In the genomic region with DNA sequence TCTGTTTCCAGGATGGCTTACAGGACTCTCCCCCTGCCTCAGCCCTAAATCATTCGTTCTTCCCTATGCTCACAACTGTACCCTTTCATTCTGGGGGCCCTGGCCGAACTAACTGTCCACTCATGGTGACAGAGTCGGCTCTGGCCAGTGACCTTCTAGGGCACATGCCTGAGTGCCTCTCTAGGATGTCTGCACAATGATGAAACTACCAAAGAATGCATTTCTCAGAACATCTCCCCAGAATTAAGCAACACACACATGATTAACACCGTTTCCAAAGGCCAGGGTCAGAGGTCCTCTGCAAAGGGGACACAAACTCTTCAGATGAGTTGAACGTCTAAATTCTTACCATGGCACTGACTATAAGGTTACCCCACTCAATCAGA, we compare ENCODE assay signal across 35 mouse cellular contexts. TPM values are rescaled to one million over a fixed set of nuclear protein-coding genes. Genes with fewer than 3 reads are reported as not detected.
DNase-seq lines count a peak whose midpoint lies in the region; ATAC-seq and TF ChIP-seq lines count a peak whose summit lies in the region.
"Had no signal": no experiment of that assay in that cellular context is flagged by ENCODE, and none has a peak within 500 bp of the region (broad histone marks: within the 10 kb centered on the region; RNA-seq: fewer than 3 reads in every experiment).

No protein-coding gene starts in this region.

- H3K27me3 ChIP-seq in liver, embryonic 11.5 days (replicated peaks; ENCODE audit: control insufficient read depth, insufficient read depth, low read length) = no peaks in the 10 kb centered on the region
- no peaks in the 10 kb centered on the region for H3K27me3 ChIP-seq in liver, embryonic 12.5 days (replicated peaks)
- no peaks in the 10 kb centered on the region for H3K27me3 ChIP-seq in liver, postnatal 0 days (ENCODE audit: insufficient read depth, low read length)
- H3K27me3 ChIP-seq: embryonic facial prominence, embryonic 12.5 days; forebrain, embryonic 15.5 days; heart, embryonic 13.5 days; hindbrain, embryonic 15.5 days; intestine, embryonic 15.5 days; megakaryocyte, embryonic 14.5 days; midbrain, embryonic 12.5 days; neural tube, embryonic 12.5 days had no signal

- TF ChIP-seq EP300 in liver, postnatal 0 days (IDR thresholded peaks at IDR 0.05; ENCODE audit: low read depth) = no peak

- TF ChIP-seq CTCF in liver, postnatal 0 days (IDR thresholded peaks at IDR 0.05; ENCODE audit: low read depth) = no peak

- WGBS in liver, embryonic 11.5 days = 74% methylated on average over 5 of the region's 5 CpGs
- WGBS in liver, embryonic 12.5 days (ENCODE audit: insufficient replicate concordance) = 71% methylated on average over 5 of the region's 5 CpGs
- 72% methylated on average over 5 of the region's 5 CpGs for WGBS in liver, postnatal 0 days (ENCODE audit: insufficient replicate concordance)

- H3K4me3 ChIP-seq in liver, embryonic 11.5 days (ENCODE audit: low read depth, low read length) = no peak overlapping the region
- H3K4me3 ChIP-seq in liver, embryonic 12.5 days = no peak overlapping the region
- no peak overlapping the region for H3K4me3 ChIP-seq in liver, postnatal 0 days (ENCODE audit: low read depth, low read length)
- H3K4me3 ChIP-seq: embryonic facial prominence, embryonic 12.5 days; forebrain, embryonic 10.5 days; forebrain, embryonic 15.5 days; heart, adult 2 months; heart, embryonic 13.5 days; hindbrain, embryonic 15.5 days; intestine, embryonic 15.5 days; megakaryocyte, embryonic 14.5 days; midbrain, embryonic 12.5 days; myocyte; neural tube, embryonic 12.5 days had no signal

- H3K36me3 ChIP-seq in liver, embryonic 11.5 days (ENCODE audit: control insufficient read depth, insufficient read depth, low read length) = no peaks in the 10 kb centered on the region
- no peaks in the 10 kb centered on the region for H3K36me3 ChIP-seq in liver, embryonic 12.5 days
- 0 out of 2 replicates have a peak, but pooled peaks cover 5% of the 10 kb centered on the region for H3K36me3 ChIP-seq in liver, postnatal 0 days (replicated peaks; ENCODE audit: insufficient read depth, low read length)
- H3K36me3 ChIP-seq: embryonic facial prominence, embryonic 12.5 days; G1E; intestine, embryonic 15.5 days; midbrain, embryonic 12.5 days; neural tube, embryonic 12.5 days had no signal

- peak; percentile 69 for DNase-seq in adrenal gland, adult 2 months
- no peak for DNase-seq in adrenal gland, adult 8-10 months
- no peak for DNase-seq in liver, embryonic 11.5 days (ENCODE audit: low spot score)
- no peak for DNase-seq in liver
- no peak for DNase-seq in liver, postnatal 0 days
- DNase-seq in lung, postnatal 10 days = no peak
- no peak for DNase-seq in thymus, postnatal 36 days
- DNase-seq: cerebellum, adult 11 months; cerebellum, adult 9-10 months; embryo, embryonic 11 days; gastrocnemius, postnatal 25 days; heart, adult 2 months; heart, postnatal 10 days; kidney, adult 2 months; kidney, postnatal 4 days; layer of hippocampus, postnatal 36 days; lung, postnatal 4 days; right cerebral cortex, postnatal 4 days had no signal

- no peaks in the 10 kb centered on the region for H3K9me3 ChIP-seq in liver, embryonic 11.5 days (ENCODE audit: control insufficient read depth, low read length)
- H3K9me3 ChIP-seq in liver, embryonic 12.5 days (replicated peaks) = no peaks in the 10 kb centered on the region
- no peaks in the 10 kb centered on the region for H3K9me3 ChIP-seq in liver, postnatal 0 days (ENCODE audit: low read length)
- H3K9me3 ChIP-seq: embryonic facial prominence, embryonic 12.5 days; forebrain, embryonic 10.5 days; forebrain, embryonic 15.5 days; G1E; heart, embryonic 13.5 days; hindbrain, embryonic 15.5 days; intestine, embryonic 15.5 days; megakaryocyte, embryonic 14.5 days; midbrain, embryonic 12.5 days; neural tube, embryonic 12.5 days had no signal

- no peak overlapping the region for H3K9ac ChIP-seq in liver, embryonic 11.5 days (ENCODE audit: low read depth, low read length)
- no peak overlapping the region; the same call in 1 of the 2 replicates for H3K9ac ChIP-seq in liver, embryonic 12.5 days
- no peak overlapping the region; the same call in 1 of the 2 replicates for H3K9ac ChIP-seq in liver, postnatal 0 days (replicated peaks)
- H3K9ac ChIP-seq: embryonic facial prominence, embryonic 12.5 days; forebrain, embryonic 15.5 days; heart, embryonic 13.5 days; hindbrain, embryonic 15.5 days; intestine, embryonic 15.5 days; midbrain, embryonic 12.5 days; neural tube, embryonic 12.5 days had no signal

- H3K4me1 ChIP-seq in liver, embryonic 11.5 days (replicated peaks; ENCODE audit: control insufficient read depth, insufficient read depth, low read length) = peaks cover 8% of the 10 kb centered on the region
- H3K4me1 ChIP-seq in liver, embryonic 12.5 days = peaks cover 22% of the 10 kb centered on the region
- H3K4me1 ChIP-seq in liver, postnatal 0 days (ENCODE audit: insufficient read depth) = peaks cover 9% of the 10 kb centered on the region
- H3K4me1 ChIP-seq: embryonic facial prominence, embryonic 12.5 days; forebrain, embryonic 10.5 days; forebrain, embryonic 15.5 days; hindbrain, embryonic 15.5 days; intestine, embryonic 15.5 days; megakaryocyte, embryonic 14.5 days; midbrain, embryonic 12.5 days; neural tube, embryonic 12.5 days had no signal

- peak overlapping the region; percentile 73 for H3K27ac ChIP-seq in liver, embryonic 11.5 days (ENCODE audit: low read depth, low read length)
- peak overlapping the region; percentile 90 for H3K27ac ChIP-seq in liver, embryonic 12.5 days
- peak overlapping the region; percentile 67 for H3K27ac ChIP-seq in liver, postnatal 0 days (ENCODE audit: low read depth)
- H3K27ac ChIP-seq: embryonic facial prominence, embryonic 12.5 days; forebrain, embryonic 10.5 days; forebrain, embryonic 15.5 days; heart, adult 2 months; heart, embryonic 13.5 days; hindbrain, embryonic 15.5 days; intestine, embryonic 15.5 days; midbrain, embryonic 12.5 days; neural tube, embryonic 12.5 days; stomach, postnatal 0 days had no signal

- no peak for ATAC-seq in liver, embryonic 11.5 days (replicated peaks; ENCODE audit: low FRiP score)
- ATAC-seq in liver, embryonic 12.5 days = 0 out of 2 replicates have a peak, but pooled peaks have one; percentile 1
- ATAC-seq in liver, postnatal 0 days = no peak; the same call in 1 of the 2 replicates
- ATAC-seq: forebrain, embryonic 15.5 days had no signal

- peak overlapping the region; percentile 18; the same call in 1 of the 2 replicates for H3K4me2 ChIP-seq in liver, embryonic 11.5 days
- peak overlapping the region; percentile 57 for H3K4me2 ChIP-seq in liver, embryonic 12.5 days
- H3K4me2 ChIP-seq in liver, postnatal 0 days (ENCODE audit: low read depth, low read length) = peak overlapping the region; percentile 13; the same call in 1 of the 2 replicates
- H3K4me2 ChIP-seq: embryonic facial prominence, embryonic 12.5 days; forebrain, embryonic 15.5 days; heart, embryonic 13.5 days; hindbrain, embryonic 15.5 days; intestine, embryonic 15.5 days; midbrain, embryonic 12.5 days; neural tube, embryonic 12.5 days had no signal

RNA-seq across cellular contexts. Expression of gene Nek5, which starts 9.9 kb away (rescaled TPM):
- 10 to 100 TPM in 1 of 2 experiments, 1 to 10 TPM in 1; 3.1 to 11.1 TPM for total RNA-seq in adrenal gland, adult 2 months (2021)
- polyA plus RNA-seq in adrenal gland, adult 2 months (2012; rRNA removed) = 0.95 and 1.7 TPM in 2 replicates
- total RNA-seq in adrenal gland, adult 8-10 months (2022) = 10 to 100 TPM in 2 of 4 experiments, 1 to 10 TPM in 2; 4.6 to 29.9 (median 14.7) TPM
- polyA plus RNA-seq in liver, embryonic 11.5 days (2014; fragmentation: Nextera tagmentation; extraction: Ambion mirVana) = not detected in 2 replicates
- not detected in 2 replicates for polyA plus RNA-seq in liver, embryonic 12.5 days (2016; fragmentation: Nextera tagmentation; extraction: Ambion mirVana)
- polyA plus RNA-seq in liver, postnatal 0 days (2015; fragmentation: Nextera tagmentation; extraction: Ambion mirVana) = 0.12 and 0.26 TPM in 2 replicates
- total RNA-seq: heart, adult 2 months; heart, postnatal 10 days; hematopoietic stem cell, adult 5-6 weeks had no signal
- polyA plus RNA-seq: forebrain, embryonic 10.5 days; G1E; limb, embryonic 11.5 days; myocyte; neural tube, embryonic 12.5 days; spleen, adult 2 months; thymus, postnatal 0 days had no signal

RNA-seq across cellular contexts. Expression of gene Nek3, which starts 31.5 kb away (rescaled TPM):
- total RNA-seq in adrenal gland, adult 2 months (2021) = 1 to 10 TPM; 5.3 to 5.6 TPM
- polyA plus RNA-seq in adrenal gland, adult 2 months (2012; rRNA removed) = 0.65 and 0.66 TPM in 2 replicates
- 10 to 100 TPM in 2 of 4 experiments, 1 to 10 TPM in 2; 5.2 to 16.0 (median 9.4) TPM for total RNA-seq in adrenal gland, adult 8-10 months (2022)
- 3.4 and 3.9 TPM in 2 replicates for polyA plus RNA-seq in liver, embryonic 11.5 days (2014; fragmentation: Nextera tagmentation; extraction: Ambion mirVana)
- 1.9 and 2.3 TPM in 2 replicates for polyA plus RNA-seq in liver, embryonic 12.5 days (2016; fragmentation: Nextera tagmentation; extraction: Ambion mirVana)
- polyA plus RNA-seq in liver, postnatal 0 days (2015; fragmentation: Nextera tagmentation; extraction: Ambion mirVana) = 0.96 and 1.2 TPM in 2 replicates

RNA-seq across cellular contexts. Expression of gene Ckap2, which starts 50.9 kb away (rescaled TPM):
- 1 to 10 TPM; 1.9 to 3.1 TPM for total RNA-seq in adrenal gland, adult 2 months (2021)
- polyA plus RNA-seq in adrenal gland, adult 2 months (2012; rRNA removed) = 0.58 and 0.78 TPM in 2 replicates
- total RNA-seq in adrenal gland, adult 8-10 months (2022) = 1 to 10 TPM; 1.4 to 5.5 (median 3.2) TPM
- polyA plus RNA-seq in liver, embryonic 11.5 days (2014; fragmentation: Nextera tagmentation; extraction: Ambion mirVana) = 42.8 and 48.4 TPM in 2 replicates
- 27.3 and 28.4 TPM in 2 replicates for polyA plus RNA-seq in liver, embryonic 12.5 days (2016; fragmentation: Nextera tagmentation; extraction: Ambion mirVana)
- 9.4 and 10.0 TPM in 2 replicates for polyA plus RNA-seq in liver, postnatal 0 days (2015; fragmentation: Nextera tagmentation; extraction: Ambion mirVana)

RNA-seq across cellular contexts. Expression of gene Vps36, which starts 57.9 kb away (rescaled TPM):
- total RNA-seq in adrenal gland, adult 2 months (2021) = 10 to 100 TPM; 29.9 to 36.2 TPM
- 5.2 and 5.7 TPM in 2 replicates for polyA plus RNA-seq in adrenal gland, adult 2 months (2012; rRNA removed)
- 10 to 100 TPM; 33.9 to 47.7 (median 40.9) TPM for total RNA-seq in adrenal gland, adult 8-10 months (2022)
- 27.8 and 29.1 TPM in 2 replicates for polyA plus RNA-seq in liver, embryonic 11.5 days (2014; fragmentation: Nextera tagmentation; extraction: Ambion mirVana)
- 13.4 and 13.9 TPM in 2 replicates for polyA plus RNA-seq in liver, embryonic 12.5 days (2016; fragmentation: Nextera tagmentation; extraction: Ambion mirVana)
- polyA plus RNA-seq in liver, postnatal 0 days (2015; fragmentation: Nextera tagmentation; extraction: Ambion mirVana) = 10.4 and 10.6 TPM in 2 replicates
